Mouse (Mus musculus) thymus, postnatal 10 days (tissue): ENCODE measurements at regions not wholly inside any gene's neighbourhood (a gene's known extent, or its start where the extent isn't known, plus 50 kb on each side); places are given as distances from the start of the nearest gene placed in this dataset.

ENCODE experiments used
- DNase-seq, 2 experiments: peaks; one replicate each; pipeline ENCODE4 v3.0.0; 2021; ENCODE audit warnings: low spot score in 2 of 2

DNA sequence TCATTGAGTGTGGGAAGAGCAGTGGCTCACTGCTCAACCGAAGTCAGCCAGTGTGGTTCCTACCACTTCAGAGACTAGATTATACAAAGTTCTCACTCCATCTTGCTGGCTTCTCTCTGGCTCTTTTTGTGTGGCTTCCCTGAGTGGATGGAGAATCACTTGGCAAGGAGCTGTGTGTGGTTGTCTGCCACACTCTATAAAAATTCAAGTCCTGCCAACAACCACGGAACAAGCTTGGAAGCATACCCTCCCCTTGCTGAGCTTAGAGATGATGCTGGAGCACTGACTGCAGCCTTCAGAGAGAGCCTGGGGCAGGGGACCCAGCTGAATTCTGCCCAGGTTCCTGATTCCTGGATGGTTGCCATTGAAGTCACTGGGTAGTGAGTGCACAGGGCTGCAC, 156.3 kb upstream of the Sall1 start:
- no peak for DNase-seq

- no peak for DNase-seq
Measured at GRCm38 (mm10) chr8:89185314-89185713, 141.4 kb upstream of the Sall1 start.

- no peak for DNase-seq
Measured at GRCm38 (mm10) chr8:89175631-89176030, 131.7 kb upstream of the Sall1 start.

DNA sequence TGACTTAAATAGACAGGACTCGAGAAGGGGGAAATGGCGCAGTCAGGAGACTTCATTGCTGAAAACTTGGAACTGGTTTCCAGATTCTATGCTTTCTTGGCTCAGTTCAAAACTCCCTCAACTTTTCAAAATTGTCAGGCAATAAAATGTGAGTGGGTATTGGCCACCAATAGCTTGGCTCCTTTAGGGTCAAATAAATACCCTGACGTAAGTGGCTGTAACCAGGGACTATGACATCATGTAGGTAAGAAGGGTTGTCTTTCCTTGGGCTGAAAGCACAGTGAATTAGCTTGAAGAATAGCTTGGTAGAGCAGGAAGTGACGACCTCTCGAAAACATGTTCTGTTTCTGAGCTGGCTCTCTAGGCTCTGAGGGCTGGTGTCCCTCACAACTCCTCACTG, 127.6 kb upstream of the Sall1 start:
- no peak for DNase-seq

GRCm38 (mm10) chr8:89169484-89169883, 125.5 kb upstream of the Sall1 start:
- no peak for DNase-seq

GRCm38 (mm10) chr8:89167026-89167425, 123.1 kb upstream of the Sall1 start:
- no peak for DNase-seq

- DNase-seq = no peak
Measured at GRCm38 (mm10) chr8:89156909-89157308, 112.9 kb upstream of the Sall1 start.

DNA sequence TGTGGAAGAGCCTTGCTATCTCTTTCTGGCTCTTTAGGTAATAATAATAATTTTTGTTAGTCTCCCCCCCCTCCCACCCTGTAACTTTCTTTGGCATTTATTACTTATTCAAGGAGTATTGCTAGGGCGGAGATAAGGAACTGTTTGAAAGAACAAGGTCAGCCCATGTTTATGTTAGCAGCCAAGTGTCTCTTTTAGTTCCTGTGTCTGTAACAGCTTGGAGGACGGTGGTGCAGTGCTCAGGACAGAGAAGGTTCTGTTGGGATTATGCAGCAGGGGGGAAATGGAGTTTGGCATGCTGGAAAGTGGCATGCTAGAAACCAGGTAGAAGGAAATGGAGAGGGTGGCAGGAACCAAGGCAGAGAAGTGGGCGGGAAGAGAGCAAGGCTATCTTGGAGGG, 109.6 kb upstream of the Sall1 start:
- DNase-seq = no peak

DNA sequence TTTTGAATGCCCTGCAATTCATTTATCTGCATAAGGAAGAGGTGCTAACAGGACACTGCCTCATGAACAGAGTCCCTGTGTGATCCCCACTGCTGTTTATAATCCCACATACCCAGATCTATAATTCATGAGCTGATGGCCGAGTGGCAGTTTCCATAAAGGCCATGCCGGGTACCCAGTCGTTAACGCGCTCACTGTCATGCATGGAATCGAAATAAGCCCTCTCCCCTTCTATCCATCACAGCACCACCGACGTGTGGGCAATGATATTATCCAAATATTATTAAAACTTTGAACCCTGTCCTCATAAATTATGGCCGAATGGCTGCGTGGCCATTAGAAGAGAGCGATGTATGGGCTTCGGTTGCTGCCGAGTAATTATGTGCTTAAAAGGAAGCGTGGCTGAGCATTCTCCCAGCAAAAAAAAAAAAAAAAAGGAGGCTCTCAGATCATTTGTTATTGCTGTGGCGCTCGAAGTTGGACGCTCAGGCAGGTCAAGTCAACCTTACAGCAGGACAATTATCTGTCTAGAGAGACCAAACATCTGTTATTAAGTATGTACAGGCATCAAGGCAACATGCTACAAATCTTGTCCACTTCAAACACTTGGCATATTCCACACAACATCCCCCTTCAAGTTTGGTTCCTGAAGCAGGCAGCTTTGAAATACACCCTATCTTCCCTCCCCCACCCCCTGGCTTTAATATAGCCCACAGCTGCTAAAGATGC, 109.1 kb upstream of the Sall1 start:
- no peak for DNase-seq

DNA sequence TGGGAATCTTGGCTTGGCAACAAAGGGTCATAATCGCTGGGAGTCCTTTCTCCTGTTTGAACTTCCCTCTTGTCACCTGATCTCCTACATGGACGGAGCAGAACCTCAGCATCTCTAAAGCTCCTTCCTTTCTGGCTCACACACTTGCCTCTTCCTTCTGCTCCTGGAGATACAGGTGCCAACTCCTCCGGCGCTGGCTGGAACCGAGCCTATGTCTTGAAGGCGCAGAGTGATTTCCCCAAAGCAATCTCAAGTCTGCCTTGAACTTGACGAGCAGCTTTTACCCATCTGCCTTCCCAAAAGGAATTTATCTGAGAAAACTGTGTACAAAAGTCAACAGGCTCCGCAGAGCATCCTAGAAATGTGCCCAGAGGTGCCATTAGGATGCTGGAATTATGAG, 108.4 kb upstream of the Sall1 start:
- DNase-seq = no peak

DNA sequence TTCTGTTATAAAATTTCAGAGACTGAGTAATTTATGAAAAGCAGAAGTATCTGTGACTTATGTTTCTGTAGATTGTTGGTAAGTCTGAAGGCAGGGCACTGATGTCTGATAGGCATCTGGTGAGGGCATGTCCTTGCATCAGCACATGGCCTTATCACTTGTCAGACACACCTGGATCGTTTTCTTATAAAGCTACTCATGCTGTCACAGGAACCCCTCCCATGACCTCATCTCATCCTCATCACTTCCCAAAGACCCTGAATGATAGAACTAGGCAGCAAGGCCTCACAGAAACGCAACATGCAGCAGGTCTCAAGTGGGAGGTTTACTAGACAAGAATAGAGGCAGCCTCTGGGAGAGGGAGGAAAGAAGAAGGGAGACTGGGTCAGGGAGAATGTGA, 107.0 kb upstream of the Sall1 start:
- DNase-seq = no peak

- no peak for DNase-seq
Measured at GRCm38 (mm10) chr8:89141529-89142235, 97.7 kb upstream of the Sall1 start.

DNA sequence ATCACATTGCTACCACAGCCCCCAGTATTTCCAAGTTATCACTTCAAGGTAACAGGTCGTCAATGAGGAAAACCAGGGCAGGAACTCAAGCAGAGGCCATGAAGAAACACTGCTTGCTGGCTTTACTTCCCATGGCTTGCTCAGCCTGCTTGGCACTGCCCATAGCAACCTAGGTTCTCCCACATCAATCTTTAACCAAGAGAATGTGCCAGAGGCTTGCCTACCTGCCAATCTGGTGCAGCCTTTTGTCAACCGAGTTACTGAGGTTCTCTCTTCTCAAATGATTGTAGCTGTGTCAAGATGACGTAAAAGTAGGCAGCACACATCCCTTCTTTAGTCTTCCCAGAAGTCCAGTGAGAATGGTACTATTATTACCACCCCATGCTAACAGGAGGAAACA, 95.9 kb upstream of the Sall1 start:
- DNase-seq = no peak

GRCm38 (mm10) chr8:89138416-89139125, 94.6 kb upstream of the Sall1 start:
- no peak for DNase-seq

GRCm38 (mm10) chr8:89134581-89135484, 90.9 kb upstream of the Sall1 start:
- no peak for DNase-seq

GRCm38 (mm10) chr8:89134058-89134457, 90.1 kb upstream of the Sall1 start:
- DNase-seq = no peak

DNA sequence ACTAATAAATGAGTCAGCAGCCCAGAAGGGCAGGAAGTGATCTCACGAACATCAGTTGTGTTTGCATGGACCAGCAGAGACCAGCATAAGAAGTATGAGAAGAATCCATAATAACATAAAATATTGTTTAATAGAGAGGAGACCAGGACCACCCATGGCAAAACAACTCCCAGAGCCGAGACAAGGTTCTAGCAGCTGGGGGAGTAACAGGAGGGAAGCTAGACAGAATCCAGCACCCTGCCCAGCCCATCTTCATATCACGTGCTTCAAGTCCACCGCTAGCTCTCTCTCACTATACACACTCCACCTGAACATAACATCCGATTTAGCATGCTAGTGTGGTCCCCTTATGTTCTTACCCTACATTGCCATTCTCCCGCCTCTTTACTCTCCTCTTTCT, 77.1 kb upstream of the Sall1 start:
- DNase-seq = no peak

DNA sequence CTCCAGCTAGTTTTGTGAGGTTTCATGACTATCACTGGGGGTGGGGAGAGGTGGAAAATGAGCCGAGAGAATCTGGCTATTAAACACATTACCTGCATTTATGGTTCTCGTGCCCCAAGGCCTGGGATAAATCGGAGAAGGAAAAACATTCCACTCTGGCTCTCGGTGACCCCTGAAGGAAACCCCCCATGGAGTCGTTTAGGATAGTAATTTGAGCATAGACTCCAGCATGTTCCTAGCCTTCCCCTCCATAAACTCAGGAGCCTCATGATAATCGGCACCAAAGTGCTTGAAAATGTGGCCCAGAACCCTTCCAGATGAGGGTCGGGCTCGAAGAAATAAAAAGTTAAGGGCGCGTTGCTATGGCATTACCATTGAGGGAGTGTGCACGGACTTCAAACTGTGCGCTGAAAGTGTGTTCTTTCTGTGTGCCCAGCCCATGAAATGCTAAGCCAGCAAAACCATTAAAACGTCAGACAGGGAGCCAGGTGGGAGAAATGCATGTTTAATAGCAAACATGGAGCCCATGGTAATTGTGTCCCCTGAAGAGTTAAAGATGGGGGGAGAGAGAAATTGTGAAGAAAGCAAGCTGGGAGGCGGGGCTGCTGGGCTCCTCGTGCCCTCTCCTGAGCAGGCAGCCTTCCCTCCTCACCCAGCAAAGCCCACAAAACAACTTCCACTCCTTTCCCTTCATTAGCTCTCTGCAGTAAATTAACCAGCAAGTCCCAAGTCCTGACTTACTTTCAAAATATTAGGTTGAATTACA, 64.1 kb upstream of the Sall1 start:
- no peak for DNase-seq

- DNase-seq = no peak
Measured at GRCm38 (mm10) chr8:89106346-89106745, 62.4 kb upstream of the Sall1 start.

- no peak for DNase-seq
Measured at GRCm38 (mm10) chr8:89097396-89097795, 53.4 kb upstream of the Sall1 start.
